Mouse (Mus musculus) MEL (cell line): ENCODE measurements around the gene Trub1. TPM values are rescaled to one million over a fixed set of nuclear protein-coding genes. Genes with fewer than 3 reads are reported as not detected.
A peak's percentile ranks its signal among the peaks of the same experiment; 100 is the strongest.

Experiments
- DNase-seq: peaks from one replicate; pipeline ENCODE4 v3.0.0; 2011; ENCODE audit warnings: low read depth, low spot score
- H3K27ac ChIP-seq: 2 replicates; pipeline ENCODE4 v1.5.1; 2012; ENCODE audit warnings: low read depth, mild to moderate bottlenecking, control low read depth, low read length, moderate library complexity; ENCODE audit not compliant: control insufficient read depth
- H3K27me3 ChIP-seq, 2 experiments: fragments of 150-350 bp in 1 of 2; sonication (generic) in 1 of 2; 2 replicates each; pipeline ENCODE4 v1.6.1; 2012; ENCODE audit warnings: low read length in 2 of 2, mild to moderate bottlenecking in 2 of 2, improper control_type of control experiment in 1 of 2, moderate library complexity in 1 of 2; ENCODE audit not compliant: insufficient read depth in 2 of 2, control insufficient read depth in 1 of 2
- H3K36me3 ChIP-seq, 2 experiments: 2 replicates each; pipeline ENCODE4 v1.6.1; 2012 to 2014; ENCODE audit warnings: low read length in 2 of 2, improper control_type of control experiment in 1 of 2, inconsistent platforms in 1 of 2, mild to moderate bottlenecking in 1 of 2; ENCODE audit not compliant: insufficient read depth in 2 of 2, control insufficient read depth in 1 of 2
- H3K4me1 ChIP-seq, 2 experiments: fragments of 150-350 bp in 1 of 2; sonication (generic) in 1 of 2; 2 replicates each; pipeline ENCODE4 v1.6.1; 2012; ENCODE audit warnings: low read length in 2 of 2, improper control_type of control experiment in 1 of 2, mild to moderate bottlenecking in 1 of 2; ENCODE audit not compliant: insufficient read depth in 2 of 2, control insufficient read depth in 1 of 2
- H3K4me3 ChIP-seq, 2 experiments: fragments of 150-350 bp in 1 of 2; sonication (generic) in 1 of 2; 2 replicates each; pipeline ENCODE4 v1.5.1; 2012; ENCODE audit warnings: low read depth in 2 of 2, low read length in 2 of 2, mild to moderate bottlenecking in 2 of 2, moderate library complexity in 2 of 2, control low read depth in 1 of 2, improper control_type of control experiment in 1 of 2; ENCODE audit not compliant: control insufficient read depth in 1 of 2, insufficient read depth in 1 of 2
- H3K79me2 ChIP-seq: 2 replicates; pipeline ENCODE4 v1.6.1; 2012; ENCODE audit warnings: mild to moderate bottlenecking, low read length, moderate library complexity; ENCODE audit not compliant: control insufficient read depth, poor library complexity, insufficient read depth
- H3K9ac ChIP-seq: 2 replicates; pipeline ENCODE4 v1.6.1; 2012; ENCODE audit warnings: low read depth, mild to moderate bottlenecking, control low read depth, low read length, moderate library complexity; ENCODE audit not compliant: control insufficient read depth, poor library complexity, severe bottlenecking
- H3K9me3 ChIP-seq: fragments of 150-350 bp; sonication (generic); replicated peaks from 2 replicates; pipeline ENCODE4 v1.6.1; 2012; ENCODE audit warnings: mild to moderate bottlenecking, low read length, improper control_type of control experiment, moderate library complexity; ENCODE audit not compliant: insufficient read depth
- BHLHE40 ChIP-seq: IDR thresholded peaks from 2 replicates; pipeline ENCODE4 v1.6.1; 2012; ENCODE audit warnings: low read depth, mild to moderate bottlenecking, inconsistent platforms, low read length, improper control_type of control experiment, borderline replicate concordance
- CHD1 ChIP-seq: IDR thresholded peaks from 2 replicates; pipeline ENCODE4 v1.6.1; 2012; ENCODE audit warnings: low read depth, mild to moderate bottlenecking, inconsistent platforms, low read length, improper control_type of control experiment
- CHD2 ChIP-seq: IDR thresholded peaks from 2 replicates; pipeline ENCODE4 v1.6.1; 2011; ENCODE audit warnings: low read length, improper control_type of control experiment
- ELF1 ChIP-seq: IDR thresholded peaks from 2 replicates; pipeline ENCODE4 v1.6.1; 2014; ENCODE audit warnings: low read depth, mild to moderate bottlenecking, inconsistent platforms, low read length, improper control_type of control experiment, moderate library complexity
- EP300 ChIP-seq, 2 experiments: IDR thresholded peaks; 2 replicates each; pipeline ENCODE4 v1.6.1; 2011; ENCODE audit warnings: improper control_type of control experiment in 2 of 2, low read length in 2 of 2, low read depth in 1 of 2, mild to moderate bottlenecking in 1 of 2
- ETS1 ChIP-seq: IDR thresholded peaks from 2 replicates; pipeline ENCODE4 v1.6.1; 2012; ENCODE audit warnings: low read depth, mild to moderate bottlenecking, inconsistent platforms, low read length, improper control_type of control experiment, moderate library complexity
- GATA1 ChIP-seq: IDR thresholded peaks from 2 replicates; pipeline ENCODE4 v1.6.1; 2011; ENCODE audit warnings: low read depth, low read length, improper control_type of control experiment
- JUND ChIP-seq: IDR thresholded peaks from 2 replicates; pipeline ENCODE4 v1.6.1; 2011; ENCODE audit warnings: low read depth, mild to moderate bottlenecking, improper control_type of control experiment, low read length
- KAT2A ChIP-seq: conservative IDR thresholded peaks from 2 replicates; pipeline ENCODE4 v1.6.1; 2012; ENCODE audit warnings: low read depth, low read length, improper control_type of control experiment, inconsistent platforms
- MAFK ChIP-seq: IDR thresholded peaks from 2 replicates; pipeline ENCODE4 v1.6.1; 2011; ENCODE audit warnings: low read depth, mild to moderate bottlenecking, low read length, improper control_type of control experiment, borderline replicate concordance
- MAX ChIP-seq: IDR thresholded peaks from 2 replicates; pipeline ENCODE4 v1.6.1; 2011; ENCODE audit warnings: low read length, improper control_type of control experiment
- MAZ ChIP-seq: IDR thresholded peaks from 2 replicates; pipeline ENCODE4 v1.6.1; 2012; ENCODE audit warnings: low read depth, mild to moderate bottlenecking, inconsistent platforms, low read length, improper control_type of control experiment
- MXI1 ChIP-seq: IDR thresholded peaks from 2 replicates; pipeline ENCODE4 v1.6.1; 2011; ENCODE audit warnings: mild to moderate bottlenecking, low read depth, low read length, improper control_type of control experiment
- MYB ChIP-seq: IDR thresholded peaks from 2 replicates; pipeline ENCODE4 v1.6.1; 2011; ENCODE audit warnings: mild to moderate bottlenecking, low read depth, low read length, improper control_type of control experiment
- NELFE ChIP-seq: IDR thresholded peaks from 2 replicates; pipeline ENCODE4 v1.6.1; 2011; ENCODE audit warnings: low read depth, low read length, improper control_type of control experiment
- NRF1 ChIP-seq: IDR thresholded peaks from 2 replicates; pipeline ENCODE4 v1.6.1; 2014; ENCODE audit warnings: low read depth, mild to moderate bottlenecking, inconsistent platforms, low read length, improper control_type of control experiment, moderate library complexity; ENCODE audit not compliant: poor library complexity, insufficient read depth, severe bottlenecking
- POLR2A ChIP-seq, 2 experiments: IDR thresholded peaks; 2 replicates each; pipeline ENCODE4 v1.6.1; 2011 to 2012; ENCODE audit warnings: low read length in 2 of 2, mild to moderate bottlenecking in 2 of 2, control low read depth in 1 of 2, improper control_type of control experiment in 1 of 2, low read depth in 1 of 2, moderate library complexity in 1 of 2; ENCODE audit not compliant: control insufficient read depth in 1 of 2, insufficient read depth in 1 of 2, poor library complexity in 1 of 2
- RAD21 ChIP-seq: IDR thresholded peaks from 2 replicates; pipeline ENCODE4 v1.6.1; 2011; ENCODE audit warnings: mild to moderate bottlenecking, low read depth, low read length, improper control_type of control experiment
- RCOR1 ChIP-seq: IDR thresholded peaks from 2 replicates; pipeline ENCODE4 v1.6.1; 2012; ENCODE audit warnings: low read depth, mild to moderate bottlenecking, inconsistent platforms, low read length, improper control_type of control experiment
- SIN3A ChIP-seq: IDR thresholded peaks from 2 replicates; pipeline ENCODE4 v1.6.1; 2012; ENCODE audit warnings: low read length, improper control_type of control experiment, inconsistent platforms
- SMC3 ChIP-seq: IDR thresholded peaks from 2 replicates; pipeline ENCODE4 v1.6.1; 2011; ENCODE audit warnings: low read depth, low read length, improper control_type of control experiment
- TAL1 ChIP-seq: IDR thresholded peaks from 2 replicates; pipeline ENCODE4 v1.6.1; 2012; ENCODE audit warnings: mild to moderate bottlenecking, inconsistent platforms, low read length, moderate library complexity, mixed read lengths
- TBP ChIP-seq: IDR thresholded peaks from 2 replicates; pipeline ENCODE4 v1.8.0; 2011; ENCODE audit warnings: low read depth, low read length, improper control_type of control experiment
- TCF12 ChIP-seq: IDR thresholded peaks from 2 replicates; pipeline ENCODE4 v1.6.1; 2014; ENCODE audit warnings: low read depth, mild to moderate bottlenecking, inconsistent platforms, low read length, improper control_type of control experiment, moderate library complexity
- UBTF ChIP-seq: IDR thresholded peaks from 2 replicates; pipeline ENCODE4 v1.6.1; 2012; ENCODE audit warnings: low read depth, mild to moderate bottlenecking, inconsistent platforms, low read length, improper control_type of control experiment, moderate library complexity, borderline replicate concordance; ENCODE audit not compliant: insufficient read depth
- USF1 ChIP-seq: IDR thresholded peaks from 2 replicates; pipeline ENCODE4 v1.6.1; 2014; ENCODE audit warnings: low read depth, mild to moderate bottlenecking, inconsistent platforms, low read length, improper control_type of control experiment, moderate library complexity
- ZC3H11A ChIP-seq: IDR thresholded peaks from 2 replicates; pipeline ENCODE4 v1.6.1; 2012; ENCODE audit warnings: low read depth, mild to moderate bottlenecking, inconsistent platforms, low read length, improper control_type of control experiment
- ZKSCAN1 ChIP-seq: IDR thresholded peaks from 2 replicates; pipeline ENCODE4 v1.6.1; 2012; ENCODE audit warnings: low read depth, mild to moderate bottlenecking, inconsistent platforms, low read length, improper control_type of control experiment, moderate library complexity
- ZNF384 ChIP-seq: IDR thresholded peaks from 2 replicates; pipeline ENCODE4 v1.6.1; 2012; ENCODE audit warnings: low read depth, mild to moderate bottlenecking, inconsistent platforms, low read length, improper control_type of control experiment
- polyA plus RNA-seq, 2 experiments: library from polyadenylated mRNA; stranded (reverse) in 1 of 2; unstranded in 1 of 2; fragments of >175 nt in 1 of 2; fragments of >200 nt in 1 of 2; gene quantifications; 2 replicates each; pipeline versions ENCODE4 v1.2.1 to v1.2.4; 2012; ENCODE audit warnings: low replicate concordance in 2 of 2, low read depth in 1 of 2; ENCODE audit not compliant: insufficient read length in 2 of 2, insufficient read depth in 1 of 2, missing spikeins in 1 of 2
- total RNA-seq: library from RNA; depleted of rRNA; stranded (reverse); fragments of 300-350 nt; gene quantifications from 2 replicates; pipeline ENCODE4 v1.2.3, GENCODE M21; 2012

The Trub1 gene
- total and polyA plus RNA-seq, 3 experiments: 38.2 to 41.6 TPM; not detected in 1

DNA sequence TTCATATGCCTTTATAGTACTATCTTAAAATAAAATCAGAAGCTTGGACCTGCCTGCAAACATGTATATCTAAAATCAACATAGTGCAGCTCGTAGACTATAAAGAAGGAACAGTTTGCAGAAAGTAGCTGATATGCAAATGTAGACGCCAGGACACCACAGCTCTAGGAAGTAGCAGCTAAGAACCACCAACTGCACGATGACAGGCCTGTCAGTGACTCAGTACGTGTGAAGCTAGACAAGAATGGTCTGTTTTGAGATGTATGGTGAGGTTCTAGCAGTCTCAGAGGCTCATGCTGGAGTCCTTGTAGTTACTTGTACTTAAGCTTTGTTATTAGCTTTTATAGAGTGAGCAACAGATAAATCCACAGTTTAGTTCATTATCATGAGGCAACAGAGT lies 22.6 kb downstream of the Trub1 start:
- no peaks in the 10 kb centered on the region for H3K79me2 ChIP-seq
- no peak overlapping the region for H3K9ac ChIP-seq
- 0 out of 4 replicates have a peak overlapping the region, but pooled peaks of 1 of the 2 experiments have one; percentile 15 for H3K4me3 ChIP-seq
- H3K36me3 ChIP-seq: peaks cover 0 to 19% of the 10 kb centered on the region in 2 experiments; a peak in 3 of 4 replicates
- H3K27ac ChIP-seq: peak overlapping the region; percentile 34
- H3K9me3 ChIP-seq: no peaks in the 10 kb centered on the region
- no peaks in the 10 kb centered on the region for H3K27me3 ChIP-seq
- peak; percentile 88 for DNase-seq
- peak; percentile 37; the same call in 1 of the 2 replicates for TF ChIP-seq ETS1
- TF ChIP-seq GATA1: peak; percentile 60
- no peak for TF ChIP-seq TAL1
- no peak for TF ChIP-seq CHD2
- TF ChIP-seq POLR2A (IDR thresholded peaks at IDR 0.05; ENCODE audit: control insufficient read depth in 1 of 2, insufficient read depth in 1 of 2, low read depth in 1 of 2, low read length in 2 of 2, poor library complexity in 1 of 2): no peak
- no peak for TF ChIP-seq NELFE
- no peak for TF ChIP-seq NRF1
- TF ChIP-seq KAT2A: no peak
- TF ChIP-seq TCF12: 0 out of 2 replicates have a peak, but pooled peaks have one; percentile 10
- no peak for TF ChIP-seq MAFK
- TF ChIP-seq SIN3A: peak; percentile 71
- TF ChIP-seq RAD21: no peak; the same call in 1 of the 2 replicates
- peak; percentile 73 for TF ChIP-seq ELF1
- TF ChIP-seq UBTF: no peak
- TF ChIP-seq USF1: no peak
- TF ChIP-seq MAX: peak; percentile 77
- TF ChIP-seq RCOR1: no peak
- TF ChIP-seq TBP: no peak
- 0 out of 2 replicates have a peak, but pooled peaks have one; percentile 7 for TF ChIP-seq ZNF384
- no peak for TF ChIP-seq CHD1
- TF ChIP-seq MXI1: peak; percentile 71
- TF ChIP-seq MAZ: no peak
- no peak for TF ChIP-seq ZKSCAN1
- TF ChIP-seq SMC3: peak; percentile 18; the same call in 1 of the 2 replicates
- no peak for TF ChIP-seq MYB
- no peak for TF ChIP-seq ZC3H11A
- peak; percentile 39 to 45; a peak in 3 of 4 replicates for TF ChIP-seq EP300 (IDR thresholded peaks at IDR 0.05; ENCODE audit: low read depth in 1 of 2, low read length in 2 of 2)
- TF ChIP-seq BHLHE40: no peak
- TF ChIP-seq JUND: no peak
- H3K4me1 ChIP-seq: peaks cover 9 to 21% of the 10 kb centered on the region in 2 experiments
